Mouse (Mus musculus) lung, adult 18-20 months (tissue): ENCODE measurements around the gene Aqp3.

Experiments
- DNase-seq, 2 experiments: peaks; one replicate each; pipeline ENCODE4 v3.0.0; 2022; ENCODE audit warnings: mixed read lengths in 2 of 2

Gene Aqp3

DNA sequence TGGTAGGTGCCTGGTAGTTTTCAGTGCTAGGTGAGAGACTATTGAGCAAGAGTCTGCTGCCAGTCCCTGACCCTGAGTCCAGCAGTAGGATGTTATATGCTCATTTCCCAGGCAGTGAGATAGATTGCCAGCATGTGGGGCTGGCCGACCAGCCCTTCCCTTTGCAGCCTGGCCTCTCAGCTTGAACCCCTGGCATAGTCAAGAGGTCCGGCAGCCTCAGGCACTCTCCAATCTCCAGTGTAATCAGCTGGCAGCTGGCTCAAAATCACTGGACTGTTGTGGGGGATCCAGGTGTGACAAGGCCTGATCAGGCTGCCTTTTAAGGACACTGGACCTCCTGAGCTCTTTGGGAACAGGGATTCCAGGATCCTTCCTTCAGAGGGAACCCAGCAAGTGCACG lies 34.6 kb downstream of the Aqp3 start:
- no peak for DNase-seq

DNA sequence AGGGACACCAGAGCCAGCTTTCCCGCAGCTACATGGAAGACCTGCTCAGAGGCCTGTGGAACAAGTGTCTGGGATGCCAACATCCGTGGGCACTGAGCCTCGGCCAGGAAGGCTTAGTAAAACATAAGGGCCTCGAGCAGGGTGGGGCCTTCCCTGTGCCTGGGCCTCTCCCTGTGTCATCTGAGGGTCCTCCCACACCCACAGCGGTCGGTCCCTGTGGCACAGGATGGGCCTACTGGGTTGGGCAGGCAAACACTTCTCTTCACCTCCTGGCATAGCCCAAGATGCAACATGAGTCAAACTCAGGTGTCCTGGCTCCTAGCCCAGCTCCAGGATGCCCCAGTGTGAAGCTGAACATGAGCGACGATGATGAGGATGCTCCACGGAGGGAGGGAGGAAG lies 40.6 kb downstream of the Aqp3 start:
- DNase-seq: no peak

DNA sequence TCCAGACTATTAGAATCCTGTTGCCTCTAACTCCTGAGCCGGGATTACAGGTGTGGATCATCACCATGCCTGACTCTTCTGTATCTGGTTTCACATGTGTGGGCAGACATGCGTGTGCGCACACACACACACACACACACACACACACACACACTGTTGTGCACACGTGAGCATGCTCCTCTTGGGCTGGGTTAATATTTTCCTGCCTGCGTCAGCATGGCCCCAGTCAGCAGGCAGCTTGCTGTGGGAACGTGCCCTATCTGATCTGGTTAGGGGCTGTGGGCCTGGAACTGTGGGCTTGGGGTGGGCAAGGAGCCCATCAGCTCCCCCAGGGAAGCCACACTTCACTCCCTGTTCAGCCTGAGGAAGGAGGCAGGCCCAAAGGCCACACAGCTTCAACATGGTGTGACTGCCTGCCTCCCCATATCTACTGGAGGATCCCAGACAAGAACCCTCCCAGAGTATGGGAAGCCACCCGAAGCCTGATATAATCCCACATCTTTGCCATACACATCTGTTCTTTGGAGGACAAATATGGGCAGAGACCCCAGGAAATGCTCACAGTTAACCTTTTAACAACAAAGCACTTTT lies 41.1 kb downstream of the Aqp3 start:
- no peak for DNase-seq

- no peak for DNase-seq
These were observed 41.7 kb downstream of the Aqp3 start for GRCm38 (mm10) chr4:41056253-41056652.

DNA sequence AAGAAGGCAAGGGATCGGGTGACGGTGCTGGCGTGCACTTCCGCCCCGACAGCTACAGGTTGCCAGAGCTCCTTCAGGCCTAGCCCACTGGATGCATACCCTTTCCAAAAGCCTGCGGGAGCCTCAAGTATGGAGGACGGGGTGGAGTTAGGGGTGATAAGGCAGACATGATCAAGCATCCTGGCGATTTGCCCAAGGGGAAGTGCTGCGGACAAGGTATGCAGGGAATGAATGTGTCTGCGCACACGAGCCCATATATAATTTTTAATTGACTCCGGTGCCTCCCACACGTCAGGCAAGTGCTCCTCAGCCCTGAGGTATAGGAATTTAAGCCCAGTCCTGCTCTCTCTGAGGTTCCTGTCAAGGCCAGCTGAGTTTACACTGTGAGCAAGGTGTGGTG lies 42.9 kb downstream of the Aqp3 start:
- DNase-seq: peak in 1 of 2 experiments; percentile 20

DNA sequence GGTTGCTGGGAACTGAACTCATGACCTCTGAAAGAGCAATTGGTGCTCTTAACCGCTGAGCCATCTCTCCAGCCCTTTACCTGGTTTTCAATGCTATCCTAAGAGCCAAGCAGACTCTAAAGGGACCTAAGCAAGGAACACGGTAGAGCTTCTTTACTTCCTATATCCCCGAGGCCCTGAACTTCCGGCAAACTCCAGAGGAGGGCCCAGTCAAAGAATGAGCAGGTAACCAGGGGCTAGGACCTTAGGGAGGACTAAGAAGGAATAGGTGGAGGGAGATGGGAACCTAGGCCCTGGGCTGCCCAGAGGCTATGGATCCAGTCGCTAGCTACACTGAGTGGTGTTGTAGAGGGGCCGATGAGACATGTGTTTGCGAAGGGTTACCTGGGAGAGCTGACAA lies 46.2 kb downstream of the Aqp3 start:
- no peak for DNase-seq

DNA sequence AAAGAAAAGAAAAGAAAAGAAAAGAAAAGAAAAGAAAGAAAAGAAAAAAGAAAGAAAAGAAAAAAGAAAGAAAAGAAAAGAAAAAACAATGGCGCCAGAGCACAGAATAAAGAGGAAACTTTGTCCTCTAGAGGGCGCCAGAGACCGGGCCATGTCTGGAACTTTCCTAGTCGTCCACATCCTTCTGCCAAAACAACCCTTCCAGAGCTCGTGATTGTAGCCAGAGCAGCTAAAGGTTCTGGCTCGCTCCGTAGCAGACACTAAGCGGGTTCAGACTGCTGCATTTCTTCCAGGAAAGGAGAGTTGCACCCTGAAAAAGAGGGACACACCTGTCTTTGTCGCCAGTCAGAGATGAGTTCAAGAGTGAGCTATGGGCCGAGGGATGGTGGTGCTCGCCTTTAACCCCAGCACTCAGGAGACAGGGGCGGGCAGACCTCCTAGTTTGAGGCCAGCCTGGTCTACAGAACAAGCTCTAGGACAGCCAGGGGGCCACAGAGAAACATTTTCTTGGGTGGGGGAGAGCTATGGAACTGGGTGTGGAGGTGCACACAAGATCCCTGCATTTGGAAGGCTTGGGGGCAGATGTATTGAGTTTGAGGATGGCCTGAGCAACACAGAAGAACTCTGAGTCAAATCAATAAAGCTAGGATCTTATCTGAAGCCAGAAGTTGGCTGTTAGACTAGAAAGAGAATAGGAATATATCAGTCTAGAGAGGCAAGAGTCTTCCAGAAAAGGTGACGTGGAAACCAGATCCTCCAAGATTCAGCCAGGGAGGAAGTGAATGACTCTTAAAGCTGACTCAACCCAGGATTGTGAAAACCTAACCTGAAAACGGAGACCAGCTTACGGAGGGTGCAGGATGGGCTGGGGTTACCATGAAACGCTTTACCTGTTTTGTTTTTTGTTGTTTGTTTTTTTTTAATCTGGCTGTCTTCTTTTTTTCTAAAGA lies 47.0 kb downstream of the Aqp3 start:
- DNase-seq: peak; percentile 69 to 78

DNA sequence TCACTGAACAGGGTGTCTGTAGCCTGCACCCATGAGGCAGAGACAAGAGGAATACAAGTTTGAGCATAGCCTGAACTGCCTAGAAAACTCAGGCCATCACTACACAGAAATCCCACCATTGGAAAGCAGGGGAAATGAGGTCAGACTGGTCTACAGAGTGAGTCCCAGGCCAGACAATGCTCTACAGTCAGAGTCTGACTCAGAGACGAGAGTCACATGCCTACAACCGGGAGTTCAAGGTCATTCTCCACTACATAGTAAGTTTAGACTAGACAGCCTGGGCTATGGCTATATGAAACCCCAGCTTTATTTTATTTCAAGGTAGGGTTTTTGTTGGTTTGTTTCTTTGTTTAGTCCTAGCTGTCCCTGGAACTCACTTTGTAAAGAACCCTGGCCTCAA lies 49.1 kb downstream of the Aqp3 start:
- DNase-seq: no peak

GRCm38 (mm10) chr4:41047524-41048271 lies 50.3 kb downstream of the Aqp3 start, which contains the start of gene Aqp7:
Aqp7 (minus strand) TSS chr4:41048139.
- no peak for DNase-seq

- no peak for DNase-seq
These were observed 51.7 kb downstream of the Aqp3 start for GRCm38 (mm10) chr4:41046254-41046795.

GRCm38 (mm10) chr4:41045288-41045687 lies 52.7 kb downstream of the Aqp3 start:
- no peak for DNase-seq

- no peak for DNase-seq
These were observed 54.0 kb downstream of the Aqp3 start for GRCm38 (mm10) chr4:41043961-41044360.

DNA sequence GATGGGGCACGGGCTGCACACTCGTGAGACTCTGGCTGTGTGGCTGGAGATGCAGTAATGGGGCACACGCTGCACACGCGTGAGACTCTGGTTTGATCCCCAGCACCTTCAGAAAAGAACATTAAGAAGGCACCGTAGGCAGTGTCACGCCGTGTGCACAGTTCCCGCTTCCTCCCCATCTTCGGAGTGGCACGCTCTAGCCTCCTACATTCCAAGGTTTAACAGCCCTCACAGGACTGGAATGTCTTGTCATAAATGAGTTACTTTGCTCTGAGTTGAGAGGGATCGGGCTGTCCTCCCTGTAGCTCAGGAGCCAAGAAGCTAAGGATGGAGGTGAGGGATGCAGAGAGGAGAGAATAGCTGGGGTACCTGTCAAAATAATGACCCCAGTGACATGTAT lies 55.1 kb downstream of the Aqp3 start:
- no peak for DNase-seq
